Mouse (Mus musculus): ENCODE measurements at regions not wholly inside any gene's neighbourhood (a gene's known extent, or its start where the extent isn't known, plus 50 kb on each side); places are given as distances from the start of the nearest gene placed in this dataset.

DNA sequence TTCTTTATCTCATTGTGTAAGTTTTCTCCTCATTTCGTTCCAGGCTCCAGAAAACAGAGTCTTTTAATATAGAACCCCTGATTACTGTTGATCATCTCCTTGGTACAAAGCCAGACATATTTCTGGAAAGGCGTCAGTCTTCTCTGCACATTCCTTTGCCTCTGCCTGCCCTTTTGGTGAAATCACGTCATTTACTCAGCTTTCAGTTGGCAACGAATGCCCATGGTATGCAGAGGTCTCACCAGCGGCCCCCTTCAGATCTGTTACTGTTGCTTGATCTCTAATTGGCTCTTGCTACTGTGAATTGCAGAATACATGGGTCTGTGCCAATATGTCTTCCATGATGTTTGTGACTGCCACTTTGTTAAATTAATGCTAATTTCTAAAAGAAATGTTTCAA, 412.0 kb upstream of the Pitx2 start:
- no peaks in the 10 kb centered on the region for H3K27me3 ChIP-seq (ENCODE audit: insufficient read depth, low read length)
- TF ChIP-seq CTCF (IDR thresholded peaks at IDR 0.05; ENCODE audit: low read depth) (no peak), EP300 (IDR thresholded peaks at IDR 0.05; ENCODE audit: low read depth) (no peak)
- H3K4me2 ChIP-seq (ENCODE audit: low read depth, low read length), result no peak overlapping the region
- ATAC-seq (no peak), DNase-seq (no peak)
- WGBS (ENCODE audit: insufficient replicate concordance), result 57% methylated on average over 5 of the region's 5 CpGs
- H3K9me3 ChIP-seq (ENCODE audit: low read length), result no peaks in the 10 kb centered on the region
- H3K4me3 ChIP-seq (ENCODE audit: low read depth, low read length), result no peak overlapping the region
- no peak overlapping the region for H3K9ac ChIP-seq (replicated peaks)
- no peaks in the 10 kb centered on the region for H3K36me3 ChIP-seq (replicated peaks; ENCODE audit: insufficient read depth, low read length)
- no peaks in the 10 kb centered on the region for H3K4me1 ChIP-seq (ENCODE audit: insufficient read depth)
- no peak overlapping the region for H3K27ac ChIP-seq (ENCODE audit: low read depth)

DNA sequence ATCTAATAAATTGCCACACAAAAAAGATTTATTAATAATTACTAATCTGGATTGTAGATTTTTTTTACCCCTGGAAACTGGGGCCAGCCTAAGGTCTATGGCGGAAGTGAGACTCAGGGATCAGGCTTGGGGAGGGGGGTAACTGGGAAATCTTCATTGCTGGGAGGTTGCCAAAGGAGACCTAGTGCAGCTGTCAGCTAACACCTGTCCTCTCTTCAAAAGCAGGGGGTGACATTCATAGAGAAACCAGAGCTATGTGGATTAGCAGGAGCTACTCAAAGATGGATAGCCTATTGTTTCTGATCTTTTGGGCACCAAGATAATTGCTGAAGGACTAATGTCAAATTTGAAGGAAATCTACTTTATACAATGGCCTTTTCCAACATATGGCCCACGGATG, 403.7 kb upstream of the Pitx2 start:
- 72% methylated on average over 2 of the region's 2 CpGs for WGBS (ENCODE audit: insufficient replicate concordance)
- Histone ChIP-seq H3K4me2 (ENCODE audit: low read depth, low read length) (no peak overlapping the region), H3K9ac (replicated peaks) (no peak overlapping the region), H3K36me3 (replicated peaks; ENCODE audit: insufficient read depth, low read length) (no peaks in the 10 kb centered on the region), H3K9me3 (ENCODE audit: low read length) (no peaks in the 10 kb centered on the region), H3K27ac (ENCODE audit: low read depth) (no peak overlapping the region), H3K4me3 (ENCODE audit: low read depth, low read length) (no peak overlapping the region), H3K4me1 (ENCODE audit: insufficient read depth) (no peaks in the 10 kb centered on the region), H3K27me3 (ENCODE audit: insufficient read depth, low read length) (no peaks in the 10 kb centered on the region)
- ATAC-seq (no peak), DNase-seq (no peak)
- TF ChIP-seq EP300 (IDR thresholded peaks at IDR 0.05; ENCODE audit: low read depth) (no peak), CTCF (IDR thresholded peaks at IDR 0.05; ENCODE audit: low read depth) (no peak)

DNA sequence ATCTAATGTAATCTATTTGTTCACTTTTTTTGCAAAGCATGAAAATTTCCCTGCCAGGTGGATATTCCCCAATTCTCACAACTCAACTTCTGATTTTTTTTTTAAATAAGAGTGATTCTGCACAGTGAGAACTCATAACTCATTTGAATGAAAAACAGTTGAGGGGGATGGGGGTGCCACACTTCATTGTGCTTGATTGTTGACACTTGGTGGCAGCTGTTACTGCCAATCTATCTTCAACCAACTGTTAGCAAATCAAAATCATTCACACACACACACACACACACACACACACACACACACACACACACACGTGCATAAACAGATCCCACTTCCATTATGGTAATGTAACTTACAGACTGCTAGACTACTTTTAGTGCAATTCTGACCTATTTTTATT, 401.8 kb upstream of the Pitx2 start:
- no peaks in the 10 kb centered on the region for H3K27me3 ChIP-seq (ENCODE audit: insufficient read depth, low read length)
- WGBS (ENCODE audit: insufficient replicate concordance), result 64% methylated on average over 1 of the region's 1 CpGs
- H3K27ac ChIP-seq (ENCODE audit: low read depth), result no peak overlapping the region
- no peak overlapping the region for H3K9ac ChIP-seq (replicated peaks)
- no peak for ATAC-seq
- H3K4me3 ChIP-seq (ENCODE audit: low read depth, low read length), result no peak overlapping the region
- no peak for DNase-seq
- TF ChIP-seq CTCF (IDR thresholded peaks at IDR 0.05; ENCODE audit: low read depth) (no peak), EP300 (IDR thresholded peaks at IDR 0.05; ENCODE audit: low read depth) (no peak)
- no peaks in the 10 kb centered on the region for H3K36me3 ChIP-seq (replicated peaks; ENCODE audit: insufficient read depth, low read length)
- no peak overlapping the region for H3K4me2 ChIP-seq (ENCODE audit: low read depth, low read length)
- no peaks in the 10 kb centered on the region for H3K4me1 ChIP-seq (ENCODE audit: insufficient read depth)
- no peaks in the 10 kb centered on the region for H3K9me3 ChIP-seq (ENCODE audit: low read length)

DNA sequence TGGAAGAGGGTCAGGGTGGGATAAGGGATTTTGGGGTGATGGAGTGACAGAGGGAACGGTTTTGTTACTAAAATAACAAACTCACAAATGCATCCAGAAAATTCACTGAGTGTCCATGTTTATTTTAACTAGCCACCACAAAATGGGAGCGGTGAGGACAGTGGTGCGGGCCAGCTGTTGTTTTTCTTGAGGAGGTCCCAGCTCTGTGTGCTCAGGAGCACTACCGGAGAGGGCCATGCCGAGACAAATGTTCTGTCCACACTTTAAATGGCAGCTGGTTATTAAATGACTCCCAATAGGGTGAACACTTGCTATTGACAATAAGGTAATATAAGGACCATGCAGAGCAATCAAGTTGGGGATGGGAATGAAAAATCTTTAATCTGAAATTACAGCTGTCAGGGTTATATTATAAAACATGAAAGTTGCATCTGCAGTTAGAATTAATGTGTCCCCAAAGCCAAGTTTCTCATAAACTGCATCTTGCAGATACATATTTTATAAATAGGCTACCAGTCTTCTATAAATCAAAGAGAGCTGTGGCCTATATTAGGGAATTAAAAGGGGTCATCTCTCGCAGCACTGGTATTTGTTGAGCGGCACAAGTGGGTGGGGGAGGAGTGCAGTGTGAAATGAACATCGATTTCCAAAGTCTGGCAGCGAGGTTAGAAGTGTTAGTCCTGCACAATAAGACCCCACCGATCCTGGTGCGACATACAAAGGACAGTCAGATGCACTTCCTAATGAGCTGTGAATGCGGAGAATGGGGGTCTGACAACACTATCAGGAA, 370.1 kb upstream of the Pitx2 start:
- WGBS (ENCODE audit: insufficient replicate concordance), result 65% methylated on average over 12 of the region's 12 CpGs
- no peaks in the 10 kb centered on the region for H3K9me3 ChIP-seq (ENCODE audit: low read length)
- DNase-seq (no peak), ATAC-seq (no peak)
- H3K27ac ChIP-seq (ENCODE audit: low read depth), result no peak overlapping the region
- TF ChIP-seq EP300 (IDR thresholded peaks at IDR 0.05; ENCODE audit: low read depth) (no peak), CTCF (IDR thresholded peaks at IDR 0.05; ENCODE audit: low read depth) (no peak)
- no peak overlapping the region for H3K4me2 ChIP-seq (ENCODE audit: low read depth, low read length)
- no peak overlapping the region for H3K4me3 ChIP-seq (ENCODE audit: low read depth, low read length)
- no peaks in the 10 kb centered on the region for H3K4me1 ChIP-seq (ENCODE audit: insufficient read depth)
- H3K36me3 ChIP-seq (replicated peaks; ENCODE audit: insufficient read depth, low read length), result no peaks in the 10 kb centered on the region
- no peaks in the 10 kb centered on the region for H3K27me3 ChIP-seq (ENCODE audit: insufficient read depth, low read length)
- H3K9ac ChIP-seq (replicated peaks), result no peak overlapping the region

DNA sequence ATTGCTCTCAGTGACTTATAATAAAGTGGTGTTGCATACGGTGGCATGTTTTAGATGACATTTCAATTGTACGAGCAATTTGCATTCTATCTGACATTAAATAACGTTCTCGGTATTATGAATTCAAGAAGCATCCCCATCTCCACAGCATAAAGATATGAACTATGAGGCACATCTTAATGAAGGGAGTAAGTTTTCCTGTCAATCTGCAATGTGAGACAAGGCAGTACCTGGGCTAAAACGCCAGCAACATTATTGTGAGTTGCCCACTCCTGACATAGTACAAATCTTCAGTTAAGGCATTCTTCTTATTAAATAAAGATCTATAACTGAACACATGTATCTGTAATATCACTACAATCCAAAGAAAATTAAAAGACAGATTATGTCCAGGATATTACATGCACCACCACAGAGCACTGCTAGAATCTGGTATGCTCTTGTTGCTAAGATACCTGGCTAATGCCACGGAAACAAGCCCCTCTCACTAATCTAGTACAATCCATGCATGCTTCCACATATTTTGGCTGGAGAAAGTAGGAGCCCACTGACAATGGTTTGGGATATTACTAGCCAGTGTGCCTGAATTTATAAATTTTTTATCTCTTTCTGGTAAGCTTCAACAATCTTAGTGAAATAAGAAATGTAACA, 349.2 kb upstream of the Pitx2 start:
- no peak overlapping the region for H3K27ac ChIP-seq (ENCODE audit: low read depth)
- WGBS (ENCODE audit: insufficient replicate concordance), result 81% methylated on average over 6 of the region's 6 CpGs
- no peaks in the 10 kb centered on the region for H3K9me3 ChIP-seq (ENCODE audit: low read length)
- no peak for ATAC-seq
- H3K4me2 ChIP-seq (ENCODE audit: low read depth, low read length), result no peak overlapping the region
- no peaks in the 10 kb centered on the region for H3K27me3 ChIP-seq (ENCODE audit: insufficient read depth, low read length)
- H3K9ac ChIP-seq (replicated peaks), result no peak overlapping the region
- no peaks in the 10 kb centered on the region for H3K36me3 ChIP-seq (replicated peaks; ENCODE audit: insufficient read depth, low read length)
- TF ChIP-seq EP300 (IDR thresholded peaks at IDR 0.05; ENCODE audit: low read depth) (no peak), CTCF (IDR thresholded peaks at IDR 0.05; ENCODE audit: low read depth) (no peak)
- no peaks in the 10 kb centered on the region for H3K4me1 ChIP-seq (ENCODE audit: insufficient read depth)
- H3K4me3 ChIP-seq (ENCODE audit: low read depth, low read length), result no peak overlapping the region
- no peak for DNase-seq

DNA sequence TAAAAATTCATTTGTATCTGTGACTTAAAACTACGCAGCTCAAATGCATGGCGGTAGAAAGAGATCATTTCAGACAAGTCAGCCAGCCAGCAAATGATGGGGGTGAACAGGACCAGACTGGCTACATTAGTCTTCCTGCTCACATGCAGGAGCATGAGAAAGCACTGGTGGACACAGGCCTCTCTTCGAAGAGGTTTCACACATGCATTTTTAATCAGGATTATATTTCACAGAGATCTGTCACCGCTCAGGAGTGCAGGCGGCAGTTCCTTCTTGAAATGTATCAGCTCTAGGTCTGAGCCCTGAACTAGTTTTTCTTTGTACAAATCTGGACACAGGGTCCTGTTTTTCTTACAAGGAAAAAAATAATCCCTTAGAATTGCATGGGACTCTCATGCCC, 343.2 kb upstream of the Pitx2 start:
- no peak overlapping the region for H3K27ac ChIP-seq (ENCODE audit: low read depth)
- ATAC-seq (no peak), DNase-seq (no peak)
- no peak overlapping the region for H3K9ac ChIP-seq (replicated peaks)
- no peak overlapping the region for H3K4me2 ChIP-seq (ENCODE audit: low read depth, low read length)
- WGBS (ENCODE audit: insufficient replicate concordance), result 81% methylated on average over 5 of the region's 5 CpGs
- no peaks in the 10 kb centered on the region for H3K36me3 ChIP-seq (replicated peaks; ENCODE audit: insufficient read depth, low read length)
- no peak overlapping the region for H3K4me3 ChIP-seq (ENCODE audit: low read depth, low read length)
- TF ChIP-seq EP300 (IDR thresholded peaks at IDR 0.05; ENCODE audit: low read depth) (no peak), CTCF (IDR thresholded peaks at IDR 0.05; ENCODE audit: low read depth) (no peak)
- no peaks in the 10 kb centered on the region for H3K27me3 ChIP-seq (ENCODE audit: insufficient read depth, low read length)
- no peaks in the 10 kb centered on the region for H3K9me3 ChIP-seq (ENCODE audit: low read length)
- no peaks in the 10 kb centered on the region for H3K4me1 ChIP-seq (ENCODE audit: insufficient read depth)
